Mouse (Mus musculus) midbrain, embryonic 14.5 days (tissue): Measurements from ENCODE around the gene Cga. TPM values are rescaled to one million over a fixed set of nuclear protein-coding genes. Genes with fewer than 3 reads are reported as not detected.

Source experiments
- ATAC-seq: fragments of 200-750 bp; cut with Nextera tagmentation; 2 replicates; pipeline ENCODE4 v1.8.0; 2017; ENCODE audit warnings: moderate number of reproducible peaks, moderate library complexity; ENCODE audit not compliant: low FRiP score, low TSS enrichment
- DNase-seq: peaks from one replicate; pipeline ENCODE4 v3.0.0-alpha.2; 2015
- H3K27ac ChIP-seq: fragments of 300-500 bp; sonication (generic); replicated peaks from 2 replicates; pipeline ENCODE4 v1.5.1; 2014; ENCODE audit warnings: mild to moderate bottlenecking, low read depth, low read length, moderate library complexity
- H3K27me3 ChIP-seq: fragments of 300-500 bp; sonication (generic); 2 replicates; pipeline ENCODE4 v1.6.1; 2014; ENCODE audit warnings: low read length, control low read depth, mixed read lengths; ENCODE audit not compliant: control insufficient read depth, insufficient read depth
- H3K36me3 ChIP-seq: fragments of 300-500 bp; sonication (generic); 2 replicates; pipeline ENCODE4 v1.6.1; 2014; ENCODE audit warnings: low read length, control low read depth; ENCODE audit not compliant: control insufficient read depth, insufficient read depth
- H3K4me1 ChIP-seq: fragments of 300-500 bp; sonication (generic); 2 replicates; pipeline ENCODE4 v1.6.1; 2014; ENCODE audit warnings: mild to moderate bottlenecking, antibody characterized with exemption, low read length, control low read depth; ENCODE audit not compliant: control insufficient read depth, insufficient read depth
- H3K4me2 ChIP-seq: fragments of 300-500 bp; sonication (generic); 2 replicates; pipeline ENCODE4 v1.6.1; 2014; ENCODE audit warnings: mild to moderate bottlenecking, low read length, moderate library complexity
- H3K4me3 ChIP-seq: fragments of 300-500 bp; sonication (generic); replicated peaks from 2 replicates; pipeline ENCODE4 v1.5.1; 2014; ENCODE audit warnings: low read depth, low read length
- H3K9ac ChIP-seq: fragments of 300-500 bp; sonication (generic); replicated peaks from 2 replicates; pipeline ENCODE4 v1.6.1; 2014; ENCODE audit warnings: mild to moderate bottlenecking, low read length, moderate library complexity
- H3K9me3 ChIP-seq: fragments of 300-500 bp; sonication (generic); 2 replicates; pipeline ENCODE4 v1.6.1; 2016; ENCODE audit warnings: low read length, control low read depth, mixed read lengths; ENCODE audit not compliant: control insufficient read depth
- WGBS: fragments of 180-500 bp; shearing (Covaris S2); extraction: QIAGEN DNeasy Blood & Tissue Kit; methylation state at CpG from one replicate; pipeline ENCODE4 v1.1.7; 2014; 5-methylcytosine and 5-hydroxymethylcytosine counted together
- polyA plus RNA-seq: library from polyadenylated mRNA; unstranded; fragments of >200 nt; fragmentation: Nextera tagmentation; extraction: Ambion mirVana; gene quantifications from 2 replicates; pipeline ENCODE4 v1.2.1, GENCODE M21; 2014

Cga gene
- not detected in 2 replicates for polyA plus RNA-seq

DNA sequence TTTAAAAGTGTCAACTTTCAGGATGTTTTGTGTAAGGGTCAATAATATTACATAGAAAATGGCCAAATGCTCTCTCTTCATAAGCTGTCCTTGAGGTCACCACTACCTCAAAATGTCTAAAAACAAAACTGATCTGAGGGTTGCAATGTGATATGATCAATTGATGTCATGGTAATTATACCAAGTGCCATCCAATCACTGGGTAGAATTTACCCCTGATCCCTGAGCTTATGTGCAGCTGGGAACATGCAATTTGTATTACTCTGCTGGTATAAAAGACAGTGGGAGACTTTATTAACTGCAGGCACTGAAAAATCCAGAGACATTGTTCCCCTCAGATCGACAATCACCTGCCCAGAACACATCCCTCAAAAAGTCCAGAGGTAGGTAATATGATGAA lies at the start of gene Cga:
Gene Cga, plus strand, starts transcription at position 301 of the 400 bp plus-strand sequence.
- Histone ChIP-seq H3K4me3 (no peak within 1 kb of the TSS), H3K4me2 (no peak within 1 kb of the TSS), H3K9ac (no peak within 1 kb of the TSS), H3K27ac (no peak within 1 kb of the TSS), H3K9me3 (no peaks in the 10 kb centered on the region), H3K36me3 (no peaks in the 10 kb centered on the region), H3K4me1 (no peaks in the 10 kb centered on the region), H3K27me3 (0 out of 2 replicates have a peak, but pooled peaks cover 5% of the 10 kb centered on the region)
- WGBS = 79% methylated on average over 1 of the region's 1 CpGs
- no peak for DNase-seq
- no peak for ATAC-seq

DNA sequence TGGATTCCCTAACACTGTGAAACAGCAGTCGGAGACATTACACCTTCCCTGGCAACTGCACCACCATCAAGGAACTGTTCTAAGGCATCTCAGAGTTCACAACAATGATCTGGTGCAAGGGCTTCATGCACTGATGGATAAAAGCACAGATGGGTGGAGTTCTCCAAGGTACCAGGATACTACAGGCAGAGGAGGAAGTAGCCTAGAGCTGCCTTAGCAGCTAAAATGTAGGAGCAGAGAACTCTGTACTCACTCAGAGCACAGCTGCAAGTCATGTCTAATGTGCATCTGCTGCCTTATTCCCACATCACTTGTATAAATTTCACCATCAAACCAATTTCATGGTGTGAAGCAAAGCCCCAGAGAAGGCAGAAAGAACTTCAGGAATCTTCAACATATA lies 49.7 kb upstream of the Cga start:
- ATAC-seq (no peak), DNase-seq (no peak)
- Histone ChIP-seq H3K4me1 (peaks cover 3% of the 10 kb centered on the region; the same call in 1 of the 2 replicates), H3K4me3 (no peak overlapping the region), H3K36me3 (peaks cover 5% of the 10 kb centered on the region; the same call in 1 of the 2 replicates), H3K4me2 (no peak overlapping the region), H3K9me3 (no peaks in the 10 kb centered on the region), H3K27ac (no peak overlapping the region), H3K27me3 (no peaks in the 10 kb centered on the region), H3K9ac (no peak overlapping the region)
- WGBS = 100% methylated on average over 1 of the region's 1 CpGs

GRCm38 (mm10) chr4:34847679-34848309 lies 45.8 kb upstream of the Cga start:
- no peak overlapping the region for H3K4me3 ChIP-seq
- no peak overlapping the region for H3K27ac ChIP-seq
- DNase-seq = no peak
- H3K4me1 ChIP-seq = peaks cover 3% of the 10 kb centered on the region; the same call in 1 of the 2 replicates
- WGBS = 95% methylated on average over 6 of the region's 6 CpGs
- H3K27me3 ChIP-seq = no peaks in the 10 kb centered on the region
- no peak for ATAC-seq
- H3K9ac ChIP-seq = no peak overlapping the region
- no peak overlapping the region for H3K4me2 ChIP-seq
- peaks cover 3% of the 10 kb centered on the region; the same call in 1 of the 2 replicates for H3K36me3 ChIP-seq
- H3K9me3 ChIP-seq = no peaks in the 10 kb centered on the region

- no peak overlapping the region for H3K27ac ChIP-seq
- WGBS = 90% methylated on average over 2 of the region's 2 CpGs
These were observed 43.4 kb upstream of the Cga start for GRCm38 (mm10) chr4:34850156-34850555.

DNA sequence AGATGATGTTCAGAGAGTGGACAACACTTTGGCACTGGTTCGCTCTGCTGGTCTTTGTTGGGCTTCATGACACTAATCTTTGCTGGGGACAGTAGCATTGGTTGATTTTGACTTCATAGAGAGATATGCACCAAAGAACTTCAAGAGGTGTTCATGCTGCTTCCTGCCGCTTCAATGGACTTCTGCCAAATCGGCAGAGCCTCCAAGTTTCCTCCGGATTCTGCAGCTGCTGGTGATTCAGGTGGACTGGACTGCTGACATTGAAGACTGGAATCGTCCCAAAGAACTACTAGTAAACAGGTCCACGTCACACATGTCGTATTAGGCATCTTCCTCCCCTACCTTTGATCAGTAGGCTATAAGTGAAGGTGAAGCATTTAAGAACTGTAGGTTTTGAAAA lies 41.5 kb upstream of the Cga start:
- WGBS = 95% methylated on average over 7 of the region's 7 CpGs
- no peak overlapping the region for H3K4me3 ChIP-seq

More at GRCm38 (mm10) chr4:34850156-34850555, 43.4 kb upstream of the Cga start:
- Histone ChIP-seq H3K4me2 (no peak overlapping the region), H3K27me3 (no peaks in the 10 kb centered on the region), H3K4me1 (no peaks in the 10 kb centered on the region), H3K9me3 (no peaks in the 10 kb centered on the region), H3K9ac (no peak overlapping the region), H3K36me3 (peaks cover 3% of the 10 kb centered on the region; the same call in 1 of the 2 replicates), H3K4me3 (no peak overlapping the region)
- no peak for DNase-seq
- ATAC-seq = no peak

DNA sequence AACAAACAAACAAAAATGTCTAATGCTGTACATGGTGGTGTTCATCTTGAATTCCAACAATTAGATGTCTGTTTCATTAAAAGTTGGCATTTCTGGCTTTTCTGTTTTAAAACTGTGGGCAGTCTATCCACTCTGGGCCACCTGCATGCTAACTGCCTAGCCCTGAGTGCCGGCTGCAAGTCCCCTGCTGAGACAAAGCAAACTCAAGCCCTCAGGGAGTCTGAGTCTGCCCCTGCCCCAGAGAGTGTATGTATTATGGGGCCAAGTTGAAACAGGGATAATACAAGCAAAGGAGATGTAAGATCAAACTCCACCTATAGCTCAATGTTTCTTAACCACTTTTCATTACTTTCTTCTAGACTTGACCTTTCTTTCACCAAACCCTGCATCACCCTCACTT lies 37.6 kb upstream of the Cga start:
- H3K4me1 ChIP-seq = peaks cover 2% of the 10 kb centered on the region; the same call in 1 of the 2 replicates
- DNase-seq = no peak
- H3K27me3 ChIP-seq = no peaks in the 10 kb centered on the region
- peaks cover 3% of the 10 kb centered on the region; the same call in 1 of the 2 replicates for H3K36me3 ChIP-seq
- no peak overlapping the region for H3K4me3 ChIP-seq
- no peaks in the 10 kb centered on the region for H3K9me3 ChIP-seq
- ATAC-seq = no peak
- H3K4me2 ChIP-seq = no peak overlapping the region
- H3K9ac ChIP-seq = no peak overlapping the region
- WGBS = 3% methylated on average over 1 of the region's 1 CpGs
- no peak overlapping the region for H3K27ac ChIP-seq

More for the DNA sequence above, 41.5 kb upstream of the Cga start:
- no peak overlapping the region for H3K27ac ChIP-seq
- H3K9me3 ChIP-seq = no peaks in the 10 kb centered on the region
- no peak for DNase-seq
- no peak overlapping the region for H3K4me2 ChIP-seq
- H3K36me3 ChIP-seq = peaks cover 3% of the 10 kb centered on the region; the same call in 1 of the 2 replicates
- H3K27me3 ChIP-seq = no peaks in the 10 kb centered on the region
- ATAC-seq = no peak
- no peaks in the 10 kb centered on the region for H3K4me1 ChIP-seq
- no peak overlapping the region for H3K9ac ChIP-seq

DNA sequence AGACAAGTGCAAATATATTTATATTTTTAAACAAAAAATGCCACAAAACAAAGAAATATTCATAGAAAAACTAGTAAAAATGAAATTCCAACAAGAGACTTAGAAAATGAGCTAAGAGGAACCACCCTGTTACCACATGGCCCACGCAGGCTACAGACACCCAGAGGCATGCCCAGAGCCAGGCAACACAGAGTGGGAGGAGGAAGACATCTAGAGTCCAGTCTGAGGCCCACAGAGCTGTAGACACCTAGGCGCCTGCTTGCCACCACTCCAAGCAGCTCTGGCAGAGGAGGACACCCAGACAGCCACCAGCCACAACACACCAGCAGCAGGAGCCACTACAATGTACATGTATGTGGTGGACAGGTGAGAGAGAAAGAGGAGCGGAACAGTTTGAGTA lies 34.7 kb upstream of the Cga start:
- Histone ChIP-seq H3K27ac (no peak overlapping the region), H3K36me3 (no peaks in the 10 kb centered on the region), H3K9ac (no peak overlapping the region), H3K27me3 (no peaks in the 10 kb centered on the region), H3K4me2 (no peak overlapping the region), H3K4me1 (peaks cover 2% of the 10 kb centered on the region; the same call in 1 of the 2 replicates), H3K4me3 (no peak overlapping the region), H3K9me3 (no peaks in the 10 kb centered on the region)
- 92% methylated on average over 3 of the region's 3 CpGs for WGBS
- DNase-seq (no peak), ATAC-seq (no peak)

GRCm38 (mm10) chr4:34859416-34859815 lies 34.2 kb upstream of the Cga start:
- ATAC-seq = no peak
- H3K4me3 ChIP-seq = no peak overlapping the region
- no peaks in the 10 kb centered on the region for H3K36me3 ChIP-seq
- DNase-seq = no peak
- no peak overlapping the region for H3K4me2 ChIP-seq
- no peaks in the 10 kb centered on the region for H3K27me3 ChIP-seq
- H3K9me3 ChIP-seq = no peaks in the 10 kb centered on the region
- 92% methylated on average over 3 of the region's 3 CpGs for WGBS
- no peak overlapping the region for H3K9ac ChIP-seq
- no peak overlapping the region for H3K27ac ChIP-seq
- peaks cover 2% of the 10 kb centered on the region; the same call in 1 of the 2 replicates for H3K4me1 ChIP-seq

DNA sequence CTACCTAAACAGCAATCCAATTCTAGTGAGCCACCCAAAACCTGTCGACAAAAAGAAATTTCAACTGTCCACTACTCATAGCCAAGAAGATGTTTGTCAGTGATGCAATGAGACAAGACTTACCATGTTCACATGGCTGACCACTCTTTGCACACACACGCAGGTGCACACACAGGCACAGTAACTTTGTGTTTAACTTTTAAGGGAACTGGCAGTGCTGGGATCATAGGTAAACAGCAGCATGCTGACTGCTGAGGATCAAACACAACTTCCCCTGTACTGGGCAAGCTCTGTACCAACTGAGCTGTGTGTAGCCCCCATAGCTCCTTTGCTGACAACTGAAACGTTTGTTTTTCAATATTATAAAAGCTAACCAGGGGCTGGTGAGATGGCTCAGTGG lies 32.1 kb upstream of the Cga start:
- Histone ChIP-seq H3K4me1 (peaks cover 2% of the 10 kb centered on the region; the same call in 1 of the 2 replicates), H3K9me3 (no peaks in the 10 kb centered on the region), H3K27me3 (no peaks in the 10 kb centered on the region), H3K36me3 (no peaks in the 10 kb centered on the region), H3K4me2 (no peak overlapping the region), H3K27ac (no peak overlapping the region), H3K9ac (no peak overlapping the region), H3K4me3 (no peak overlapping the region)
- DNase-seq = no peak
- WGBS = 92% methylated on average over 3 of the region's 3 CpGs
- ATAC-seq = no peak
